ENCODE assay signal across 11 mouse cellular contexts in the genomic region with DNA sequence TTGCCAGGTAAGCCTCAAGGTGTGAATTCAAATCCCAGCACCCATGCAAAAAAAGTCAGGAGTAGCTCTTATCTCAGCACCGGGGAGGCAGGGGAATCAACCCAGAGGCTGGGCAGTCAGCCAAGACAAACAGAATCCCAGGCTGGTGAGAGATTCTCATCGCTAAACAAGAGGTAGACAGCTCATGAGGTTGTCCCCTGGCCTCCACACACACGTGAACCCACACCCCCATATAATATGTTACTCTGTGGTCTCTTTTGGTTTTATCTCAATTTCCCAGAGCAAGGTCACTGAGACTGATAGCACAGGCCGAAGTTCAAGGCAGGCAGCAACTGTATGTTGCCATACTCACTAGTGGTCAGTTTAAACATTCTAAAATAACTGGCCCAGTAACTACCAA.
A peak's percentile ranks its signal among the peaks of the same experiment; 100 is the strongest.
DNase-seq lines count a peak whose midpoint lies in the region; ATAC-seq and TF ChIP-seq lines count a peak whose summit lies in the region.
"Had no signal": no experiment of that assay in that cellular context is flagged by ENCODE, and none has a peak within 500 bp of the region (broad histone marks: within the 10 kb centered on the region; RNA-seq: fewer than 3 reads in every experiment).

No protein-coding gene starts in this region.

- H3K36me3 ChIP-seq in midbrain, embryonic 11.5 days (ENCODE audit: control insufficient read depth, insufficient read depth, low read length) = no peaks in the 10 kb centered on the region
- no peaks in the 10 kb centered on the region for H3K36me3 ChIP-seq in midbrain, embryonic 10.5 days
- H3K36me3 ChIP-seq in liver, adult 2 months (ENCODE audit: control insufficient read depth, insufficient read depth, low read length) = no peaks in the 10 kb centered on the region
- H3K36me3 ChIP-seq in midbrain, postnatal 0 days (ENCODE audit: insufficient read depth, low read length) = no peaks in the 10 kb centered on the region
- no peaks in the 10 kb centered on the region for H3K36me3 ChIP-seq in heart, adult 2 months (ENCODE audit: control insufficient read depth, insufficient read depth, low read length)
- H3K36me3 ChIP-seq: neural tube, embryonic 13.5 days had no signal

- no peak for ATAC-seq in midbrain, embryonic 11.5 days (ENCODE audit: low FRiP score)
- ATAC-seq in midbrain, postnatal 0 days (ENCODE audit: low FRiP score) = no peak
- ATAC-seq: Patski had no signal

- H3K4me1 ChIP-seq in midbrain, embryonic 11.5 days (ENCODE audit: control insufficient read depth, insufficient read depth, low read length) = no peaks in the 10 kb centered on the region
- no peaks in the 10 kb centered on the region for H3K4me1 ChIP-seq in midbrain, embryonic 10.5 days
- peaks cover 15% of the 10 kb centered on the region for H3K4me1 ChIP-seq in liver, adult 2 months (ENCODE audit: control insufficient read depth, insufficient read depth, low read length)
- H3K4me1 ChIP-seq in midbrain, postnatal 0 days (ENCODE audit: insufficient read depth, low read length) = 0 out of 2 replicates have a peak, but pooled peaks cover 3% of the 10 kb centered on the region
- H3K4me1 ChIP-seq in heart, adult 2 months (ENCODE audit: control insufficient read depth, insufficient read depth, low read length) = peaks cover 10% of the 10 kb centered on the region

- no peak overlapping the region for H3K4me2 ChIP-seq in midbrain, embryonic 11.5 days
- H3K4me2 ChIP-seq in midbrain, postnatal 0 days (ENCODE audit: low read depth, low read length, poor library complexity, severe bottlenecking) = no peak overlapping the region
- H3K4me2 ChIP-seq: neural tube, embryonic 13.5 days had no signal

- no peaks in the 10 kb centered on the region for H3K9me3 ChIP-seq in midbrain, embryonic 11.5 days (ENCODE audit: control insufficient read depth, low read length)
- H3K9me3 ChIP-seq in midbrain, embryonic 10.5 days (replicated peaks) = no peaks in the 10 kb centered on the region
- H3K9me3 ChIP-seq in midbrain, postnatal 0 days (ENCODE audit: low read length) = no peaks in the 10 kb centered on the region
- H3K9me3 ChIP-seq: neural tube, embryonic 13.5 days had no signal

- H3K27me3 ChIP-seq in midbrain, embryonic 11.5 days (ENCODE audit: control insufficient read depth, insufficient read depth, low read length) = no peaks in the 10 kb centered on the region
- H3K27me3 ChIP-seq in midbrain, embryonic 10.5 days (ENCODE audit: low read depth, poor library complexity, severe bottlenecking) = no peaks in the 10 kb centered on the region
- no peaks in the 10 kb centered on the region for H3K27me3 ChIP-seq in liver, adult 2 months (ENCODE audit: control insufficient read depth, insufficient read depth, low read length)
- no peaks in the 10 kb centered on the region for H3K27me3 ChIP-seq in midbrain, postnatal 0 days (ENCODE audit: insufficient read depth, low read length)
- H3K27me3 ChIP-seq in heart, adult 2 months (ENCODE audit: control insufficient read depth, insufficient read depth, low read length) = no peaks in the 10 kb centered on the region
- H3K27me3 ChIP-seq: neural tube, embryonic 13.5 days; Patski had no signal

- H3K27ac ChIP-seq in midbrain, embryonic 11.5 days (ENCODE audit: low read depth, low read length) = no peak overlapping the region
- no peak overlapping the region for H3K27ac ChIP-seq in midbrain, embryonic 10.5 days (replicated peaks)
- H3K27ac ChIP-seq in liver, adult 2 months (replicated peaks; ENCODE audit: insufficient read depth, low read depth, low read length) = peak overlapping the region; percentile 37
- no peak overlapping the region for H3K27ac ChIP-seq in midbrain, postnatal 0 days (ENCODE audit: low read depth, low read length)
- no peak overlapping the region; the same call in 1 of the 2 replicates for H3K27ac ChIP-seq in heart, adult 2 months
- H3K27ac ChIP-seq: neural tube, embryonic 13.5 days had no signal

- TF ChIP-seq EP300 in heart, adult 2 months (IDR thresholded peaks at IDR 0.05; ENCODE audit: insufficient read depth, low read depth, low read length) = no peak

- no peak overlapping the region for H3K9ac ChIP-seq in midbrain, embryonic 11.5 days (ENCODE audit: low read length)
- H3K9ac ChIP-seq in liver, adult 2 months (ENCODE audit: low read depth, low read length) = no peak overlapping the region
- no peak overlapping the region for H3K9ac ChIP-seq in midbrain, postnatal 0 days (replicated peaks; ENCODE audit: low read length, poor library complexity, severe bottlenecking)
- H3K9ac ChIP-seq in heart, adult 2 months (ENCODE audit: low read depth, low read length) = no peak overlapping the region
- H3K9ac ChIP-seq: neural tube, embryonic 13.5 days had no signal

- peak; percentile 30 to 38 for DNase-seq in cerebellum, postnatal 14 days
- no peak for DNase-seq in cerebellum, adult 9-11 months
- peak; percentile 47 for DNase-seq in midbrain, embryonic 11.5 days (ENCODE audit: low spot score, missing footprints)
- no peak for DNase-seq in midbrain, embryonic 10.5 days (ENCODE audit: low spot score)
- DNase-seq in liver, adult 2 months (ENCODE audit: extremely low read depth, low read depth, low spot score) = peak; percentile 92
- peak; percentile 41 for DNase-seq in testis, postnatal 14 days (ENCODE audit: low spot score)
- DNase-seq in midbrain, postnatal 0 days (ENCODE audit: low spot score) = no peak
- no peak for DNase-seq in heart, adult 2 months
- DNase-seq: right cerebral cortex, postnatal 4 days had no signal

- 84% methylated on average over 4 of the region's 4 CpGs for WGBS in midbrain, embryonic 11.5 days
- 85% methylated on average over 4 of the region's 4 CpGs for WGBS in midbrain, embryonic 10.5 days
- 10% methylated on average over 4 of the region's 4 CpGs for WGBS in liver, adult 2 months
- WGBS in midbrain, postnatal 0 days = 73% methylated on average over 4 of the region's 4 CpGs
- WGBS in heart, adult 2 months = 19% methylated on average over 4 of the region's 4 CpGs

- no peak for TF ChIP-seq CTCF in liver, adult 2 months (IDR thresholded peaks at IDR 0.05; ENCODE audit: low read depth, low read length)
- no peak for TF ChIP-seq CTCF in midbrain, postnatal 0 days (IDR thresholded peaks at IDR 0.05)
- no peak for TF ChIP-seq CTCF in heart, adult 2 months (IDR thresholded peaks at IDR 0.05)

- no peak overlapping the region for H3K4me3 ChIP-seq in midbrain, embryonic 11.5 days (ENCODE audit: low read depth, low read length)
- no peak overlapping the region for H3K4me3 ChIP-seq in midbrain, embryonic 10.5 days
- H3K4me3 ChIP-seq in liver, adult 2 months (ENCODE audit: insufficient read depth, low read depth, low read length) = no peak overlapping the region
- no peak overlapping the region for H3K4me3 ChIP-seq in midbrain, postnatal 0 days (ENCODE audit: low read depth, low read length)
- no peak overlapping the region for H3K4me3 ChIP-seq in heart, adult 2 months
- H3K4me3 ChIP-seq: neural tube, embryonic 13.5 days had no signal

- intact Hi-C loops in heart, adult 2 months (cut with DNase I) = loop anchor here (5.0 kb wide), 1 partner anchor 40 kb away; no protein-coding TSS in a partner anchor

- no peaks in the 10 kb centered on the region for H3K79me2 ChIP-seq in liver, adult 2 months (ENCODE audit: control insufficient read depth, insufficient read depth, low read length)
- no peaks in the 10 kb centered on the region for H3K79me2 ChIP-seq in heart, adult 2 months (replicated peaks; ENCODE audit: control insufficient read depth, insufficient read depth, low read length)

- no peak for TF ChIP-seq POLR2A in liver, adult 2 months (IDR thresholded peaks at IDR 0.05; ENCODE audit: extremely low read depth, insufficient read depth, low read length)
- TF ChIP-seq POLR2A in heart, adult 2 months (IDR thresholded peaks at IDR 0.05; ENCODE audit: insufficient read depth, low read depth, low read length) = no peak

Comparison
In these comparisons a context has a peak if more than half of its experiments do, and no peak if none do; other contexts are left out.
1. DNase-seq: peak in cerebellum, postnatal 14 days (2 of 2), midbrain, embryonic 11.5 days (single experiment), liver, adult 2 months (single experiment) and testis, postnatal 14 days (single experiment); none in cerebellum, adult 9-11 months (single experiment), midbrain, embryonic 10.5 days (single experiment), midbrain, postnatal 0 days (single experiment) and heart, adult 2 months (0 of 2).